Mouse (Mus musculus) lung, postnatal 4 days (tissue): Measurements from ENCODE around the gene Tra2b.
"Not testable (repeated sequence)": the region's sequence is repeated elsewhere in the genome, so short reads cannot be mapped to it uniquely, and the experiment has no call there.

Experiments used
- DNase-seq, 2 experiments: peaks; one replicate each; pipeline ENCODE4 v3.0.0; 2021

Gene Tra2b

DNA sequence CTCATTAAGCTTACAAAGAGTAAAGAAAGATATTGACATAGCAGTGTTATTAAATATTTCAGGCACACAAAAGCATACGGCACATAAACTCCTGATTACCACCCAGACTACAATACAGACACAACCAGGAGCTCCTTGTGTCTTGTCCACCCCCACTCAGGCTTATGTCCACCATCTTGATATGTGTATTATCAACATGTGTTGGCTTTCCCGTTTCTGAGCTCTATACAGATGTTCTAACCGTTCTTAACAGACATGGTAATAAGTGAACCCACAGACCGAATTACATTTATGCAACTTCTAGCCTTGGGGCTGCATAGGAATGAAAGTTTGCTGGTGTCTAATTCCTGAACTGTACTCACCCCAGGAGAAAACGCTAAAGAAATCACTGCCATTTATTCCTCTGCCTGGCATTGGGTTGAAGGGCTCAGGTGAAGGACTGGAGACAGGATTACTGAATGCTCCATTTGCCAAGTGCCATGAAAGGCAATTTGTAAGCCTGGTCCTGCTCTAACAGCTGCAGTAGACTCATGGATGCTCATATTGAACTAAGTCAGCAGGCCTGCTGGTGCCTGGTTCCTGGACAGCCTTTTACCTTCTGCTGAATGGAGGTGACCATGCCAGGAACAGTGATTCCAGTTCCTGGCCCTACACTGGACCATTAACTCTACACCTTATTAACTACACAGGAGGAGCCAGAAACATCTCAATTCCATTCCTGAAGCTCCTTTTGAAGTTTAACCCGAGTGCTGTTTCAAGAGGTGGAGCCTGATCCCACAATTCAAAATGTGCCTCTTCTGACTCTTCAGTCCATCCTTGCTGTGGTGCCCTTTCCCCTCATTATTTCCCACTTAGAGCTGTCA, 24.2 kb downstream of the Tra2b start:
- no peak for DNase-seq

DNA sequence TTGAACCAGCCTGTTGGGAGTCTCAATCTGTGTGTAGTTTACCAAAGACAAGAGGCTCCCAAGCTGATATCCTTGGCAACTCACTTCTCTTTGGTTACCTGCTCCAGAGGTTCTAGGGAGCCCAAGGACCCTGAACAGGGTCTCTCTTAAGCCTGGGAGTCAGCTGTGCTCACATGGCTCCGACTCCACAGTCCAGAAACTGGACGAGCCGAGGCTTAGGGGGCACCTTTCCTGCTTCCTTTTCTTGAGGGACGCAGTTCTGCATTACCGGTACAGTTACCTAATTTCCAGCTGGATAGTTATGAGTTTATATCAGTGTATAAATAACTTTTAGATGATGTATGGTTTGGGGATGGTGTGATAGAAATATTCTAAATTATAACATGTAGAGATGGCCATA, 24.9 kb downstream of the Tra2b start:
- no peak for DNase-seq

DNA sequence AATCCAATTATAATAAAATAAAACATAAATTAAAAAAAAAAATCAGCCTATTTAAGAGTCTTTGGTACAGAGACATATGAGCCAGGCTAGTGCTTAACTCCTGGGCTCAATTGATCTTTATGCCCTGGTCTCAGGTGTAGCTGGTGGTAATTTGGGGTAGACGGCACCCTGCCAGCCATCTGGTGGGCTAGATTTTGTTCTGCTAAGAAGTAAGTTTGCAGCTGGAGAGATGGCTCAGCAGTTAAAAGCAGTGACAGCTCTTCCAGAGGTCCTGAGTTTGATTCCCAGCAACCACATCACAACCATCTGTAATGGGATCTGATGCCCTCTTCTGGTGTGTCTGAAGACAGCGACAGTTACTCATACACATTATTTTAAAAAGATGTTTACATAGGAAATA, 25.8 kb downstream of the Tra2b start:
- no peak for DNase-seq

DNA sequence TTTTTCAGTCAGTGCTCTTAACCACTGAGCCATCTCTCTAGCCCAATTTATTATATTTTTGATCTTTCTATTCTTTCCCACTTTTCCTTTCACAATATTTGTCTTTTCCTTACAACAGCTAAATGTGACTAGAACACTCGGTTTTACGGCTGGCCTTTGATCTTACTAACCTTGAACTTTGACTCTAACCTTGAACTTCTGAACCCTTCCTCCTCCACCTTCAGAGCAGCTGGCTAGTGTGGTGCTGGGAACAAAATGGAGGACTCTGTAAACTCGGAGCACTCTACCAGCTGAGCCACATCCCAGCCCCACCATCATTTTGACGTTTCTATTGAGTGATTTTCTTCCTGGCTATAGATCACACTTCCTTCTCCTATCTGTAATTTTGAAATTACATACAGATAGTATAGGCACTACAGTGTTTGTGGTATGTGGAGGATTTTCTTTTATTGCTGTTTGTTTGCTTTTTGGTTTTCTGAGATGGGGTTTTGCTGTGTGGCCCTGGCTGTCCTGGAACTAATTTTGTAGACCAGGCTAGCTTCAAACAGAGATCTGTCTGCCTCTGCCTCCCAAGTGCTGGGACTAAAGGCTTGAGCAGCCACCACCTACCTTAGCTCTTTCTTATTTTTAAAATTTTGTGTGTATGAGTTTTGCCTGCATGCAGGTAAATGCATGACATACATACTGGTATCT, 26.7 kb downstream of the Tra2b start:
- DNase-seq = no peak

DNA sequence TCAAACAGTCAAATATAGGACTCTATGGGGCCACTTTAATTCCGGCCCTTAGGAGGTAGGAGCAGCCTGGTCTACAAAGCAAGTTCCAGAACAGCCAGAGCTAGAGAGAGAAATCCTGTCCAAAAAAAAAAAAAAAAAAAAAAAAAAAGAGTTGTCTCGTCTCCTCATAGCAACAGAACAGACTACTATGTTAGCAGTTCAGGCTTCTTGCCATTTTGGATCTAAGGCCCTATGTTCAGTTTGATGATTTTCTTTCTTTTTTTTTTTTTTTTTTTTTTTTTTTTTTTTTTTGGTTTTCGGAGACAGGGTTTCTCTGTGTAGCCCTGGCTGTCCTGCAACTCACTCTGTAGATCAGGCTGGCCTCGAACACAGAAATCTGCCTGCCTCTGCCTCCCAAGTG, 27.4 kb downstream of the Tra2b start:
- not testable (repeated sequence) for DNase-seq

DNA sequence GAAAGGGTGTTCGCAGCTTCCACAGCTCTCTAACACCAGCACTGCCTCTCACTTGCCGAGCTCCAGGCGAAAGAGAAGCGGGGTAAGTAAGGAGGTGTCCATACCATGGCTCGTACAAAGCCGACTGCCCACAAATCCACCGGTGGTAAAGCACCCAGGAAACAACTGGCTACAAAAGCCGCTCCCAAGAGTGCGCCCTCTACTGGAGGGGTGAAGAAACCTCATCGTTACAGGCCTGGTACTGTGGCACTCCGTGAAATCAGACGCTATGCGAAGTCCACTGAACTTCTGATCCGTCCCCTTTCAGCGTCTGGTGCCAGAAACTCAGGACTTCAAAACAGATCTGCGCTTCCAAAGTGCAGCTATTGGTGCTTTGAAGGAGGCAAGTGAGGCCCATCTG, 29.0 kb downstream of the Tra2b start:
- no peak for DNase-seq

DNA sequence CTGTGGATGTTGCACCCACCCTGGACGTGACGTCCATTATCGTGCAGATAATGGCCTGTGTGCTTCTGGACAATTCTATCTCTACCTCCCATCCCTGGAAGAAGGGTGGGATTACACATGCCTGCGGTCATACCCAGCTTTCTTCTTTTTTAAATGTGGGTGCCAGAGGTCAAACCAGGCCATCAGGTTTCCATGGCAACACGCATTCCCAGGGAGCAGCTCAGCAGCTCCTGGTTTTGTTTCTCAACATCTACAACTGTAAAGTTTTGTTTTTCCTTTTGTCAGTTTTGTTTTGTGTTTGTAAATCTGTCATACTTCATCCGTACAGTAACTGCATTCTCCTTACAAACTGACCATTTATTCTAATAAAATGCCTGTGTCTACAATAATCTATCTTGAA, 31.3 kb downstream of the Tra2b start:
- DNase-seq = no peak

DNA sequence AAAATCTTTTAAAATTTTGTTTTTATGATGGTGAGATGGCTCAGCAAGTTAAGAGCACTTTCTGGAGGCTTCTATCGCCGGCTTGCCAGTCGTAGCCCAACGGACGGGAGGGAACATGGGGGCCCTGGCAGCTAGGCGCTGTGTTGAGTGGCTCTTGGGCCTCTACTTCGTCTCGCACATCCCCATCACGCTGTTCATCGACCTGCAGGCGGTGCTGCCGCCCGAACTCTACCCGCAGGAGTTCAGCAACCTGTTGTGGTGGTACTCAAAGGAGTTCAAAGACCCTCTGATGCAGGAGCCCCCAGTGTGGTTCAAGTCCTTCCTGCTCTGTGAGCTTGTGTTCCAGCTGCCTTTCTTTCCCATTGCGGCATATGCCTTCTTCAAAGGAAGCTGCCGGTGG, 35.5 kb downstream of the Tra2b start:
- not testable (repeated sequence) for DNase-seq

DNA sequence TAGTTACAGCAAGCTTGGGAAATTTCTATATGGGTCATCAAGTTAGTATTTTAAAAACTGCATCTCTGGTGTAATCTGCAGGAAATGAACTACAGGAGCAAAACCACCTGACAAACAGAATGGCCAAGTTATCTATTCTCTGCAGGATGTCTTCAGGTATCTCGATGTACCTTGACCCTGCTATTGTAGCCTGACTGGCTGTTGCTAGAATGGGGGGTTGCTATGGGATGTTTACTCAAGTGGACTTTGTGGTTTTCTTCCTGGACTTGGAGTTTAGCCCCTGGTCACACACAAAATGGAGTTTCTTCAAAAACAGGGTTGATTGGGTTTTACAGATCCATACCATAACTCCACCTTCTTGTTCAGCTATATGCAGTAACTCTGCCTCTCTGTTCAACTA, 62.3 kb downstream of the Tra2b start:
- DNase-seq = no peak

DNA sequence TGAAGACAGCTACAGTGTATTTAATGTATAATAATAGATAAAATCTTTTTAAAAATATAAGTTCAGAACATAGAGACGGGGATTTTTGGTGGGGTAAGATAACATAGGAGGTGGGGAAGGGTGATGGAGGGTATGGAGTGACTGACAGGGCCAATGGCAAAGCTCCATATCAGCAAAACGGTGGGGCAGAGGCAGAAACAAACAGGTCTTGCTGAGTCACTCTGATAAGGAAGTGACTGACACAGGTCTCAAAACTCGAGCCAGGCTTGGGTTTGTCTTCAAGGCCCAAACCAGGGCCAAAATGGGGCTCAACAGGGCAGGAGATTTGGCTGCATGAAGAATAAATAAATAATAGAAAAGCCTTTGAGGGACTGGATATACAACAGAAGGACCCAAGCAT, 63.9 kb downstream of the Tra2b start:
- DNase-seq = no peak

DNA sequence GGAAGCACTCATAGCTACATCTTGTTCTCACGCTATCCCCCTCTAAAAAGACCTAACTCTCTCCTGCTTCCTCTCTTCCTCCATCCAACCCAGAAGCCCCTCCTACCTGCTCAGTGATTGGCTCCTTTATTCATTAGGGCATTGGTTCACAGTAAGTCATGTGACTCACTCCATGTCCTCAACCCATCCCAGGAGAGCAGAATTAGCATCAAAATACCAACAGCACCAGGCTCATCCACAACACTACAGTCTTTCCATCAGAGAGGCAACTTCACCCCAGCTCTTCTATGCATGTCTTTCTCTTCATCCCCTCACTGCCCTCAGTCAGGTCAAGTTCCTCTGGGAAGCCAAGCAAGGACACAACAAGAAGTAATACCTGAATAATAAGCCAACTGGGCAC, 65.3 kb downstream of the Tra2b start:
- DNase-seq = no peak
